Mouse (Mus musculus) limb, embryonic 12.5 days (tissue): ENCODE measurements around the gene Cacna2d2. TPM values are rescaled to one million over a fixed set of nuclear protein-coding genes. Genes with fewer than 3 reads are reported as not detected.
A peak's percentile ranks its signal among the peaks of the same experiment; 100 is the strongest.

Experiments
- ATAC-seq: fragments of 200-750 bp; cut with Nextera tagmentation; 2 replicates; pipeline ENCODE4 v1.8.0; 2017; ENCODE audit warnings: low read depth, moderate TSS enrichment; ENCODE audit not compliant: insufficient number of reproducible peaks, insufficient read depth, low FRiP score, low TSS enrichment
- H3K27ac ChIP-seq: fragments of 300-500 bp; sonication (generic); 2 replicates; pipeline ENCODE4 v1.5.1; 2016; ENCODE audit warnings: mild to moderate bottlenecking, moderate library complexity
- H3K27me3 ChIP-seq: fragments of 300-500 bp; sonication (generic); 2 replicates; pipeline ENCODE4 v1.6.1; 2016; ENCODE audit warnings: mild to moderate bottlenecking, moderate library complexity
- H3K36me3 ChIP-seq: fragments of 300-500 bp; sonication (generic); 2 replicates; pipeline ENCODE4 v1.6.1; 2016; ENCODE audit warnings: mild to moderate bottlenecking, moderate library complexity
- H3K4me1 ChIP-seq: fragments of 300-500 bp; sonication (generic); replicated peaks from 2 replicates; pipeline ENCODE4 v1.6.1; 2016
- H3K4me2 ChIP-seq: fragments of 300-500 bp; sonication (generic); 2 replicates; pipeline ENCODE4 v1.6.1; 2016; ENCODE audit warnings: mild to moderate bottlenecking, moderate library complexity
- H3K4me3 ChIP-seq: fragments of 300-500 bp; sonication (generic); replicated peaks from 2 replicates; pipeline ENCODE4 v1.5.1; 2016; ENCODE audit warnings: mild to moderate bottlenecking
- H3K9ac ChIP-seq: fragments of 300-500 bp; sonication (generic); replicated peaks from 2 replicates; pipeline ENCODE4 v1.6.1; 2016; ENCODE audit warnings: mild to moderate bottlenecking, moderate library complexity
- H3K9me3 ChIP-seq: fragments of 300-500 bp; sonication (generic); 2 replicates; pipeline ENCODE4 v1.6.1; 2016; ENCODE audit warnings: mild to moderate bottlenecking, moderate library complexity
- WGBS: fragments of 180-500 bp; shearing (Covaris S2); methylation state at CpG from one replicate; pipeline ENCODE4 v1.1.7; 2016; 5-methylcytosine and 5-hydroxymethylcytosine counted together
- polyA plus RNA-seq: library from polyadenylated mRNA; unstranded; fragments of >200 nt; fragmentation: Nextera tagmentation; extraction: Ambion mirVana; gene quantifications from 2 replicates; pipeline ENCODE4 v1.2.1, GENCODE M21; 2016

Cacna2d2 gene
- polyA plus RNA-seq, 1 experiment from 2014 or later = 0.49 TPM

DNA sequence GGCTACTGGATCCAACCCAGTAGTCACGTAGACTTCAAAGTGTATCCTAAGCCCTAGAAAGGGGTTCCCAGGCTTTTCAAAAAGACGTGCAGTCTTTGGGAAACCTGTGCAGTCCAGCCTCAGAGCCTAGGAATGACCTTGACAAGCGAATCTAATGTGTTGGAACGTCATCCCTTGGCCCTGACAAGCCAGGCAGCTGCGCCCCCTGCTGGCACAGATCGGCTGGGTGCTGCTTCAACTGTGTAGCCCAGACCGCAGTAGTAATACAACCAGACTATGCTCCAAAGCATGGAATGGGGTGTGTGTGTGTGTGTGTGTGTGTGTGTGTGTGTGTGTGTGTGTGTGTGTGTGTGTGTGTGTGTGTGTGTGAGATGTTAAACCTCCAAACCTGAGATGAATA, 64.1 kb downstream of the Cacna2d2 start:
- Histone ChIP-seq H3K9ac (no peak overlapping the region), H3K36me3 (no peaks in the 10 kb centered on the region), H3K4me2 (no peak overlapping the region), H3K4me1 (no peaks in the 10 kb centered on the region), H3K4me3 (no peak overlapping the region), H3K27me3 (peaks cover 91% of the 10 kb centered on the region), H3K9me3 (no peaks in the 10 kb centered on the region), H3K27ac (no peak overlapping the region)
- ATAC-seq = no peak
- WGBS = 17% methylated on average over 7 of the region's 7 CpGs

GRCm38 (mm10) chr9:107464130-107464529, 64.7 kb downstream of the Cacna2d2 start:
- Histone ChIP-seq H3K4me2 (no peak overlapping the region), H3K9me3 (no peaks in the 10 kb centered on the region), H3K4me1 (no peaks in the 10 kb centered on the region), H3K36me3 (no peaks in the 10 kb centered on the region), H3K9ac (no peak overlapping the region), H3K27me3 (peaks cover 95% of the 10 kb centered on the region), H3K27ac (no peak overlapping the region), H3K4me3 (no peak overlapping the region)
- 40% methylated on average over 9 of the region's 9 CpGs for WGBS
- ATAC-seq = no peak

DNA sequence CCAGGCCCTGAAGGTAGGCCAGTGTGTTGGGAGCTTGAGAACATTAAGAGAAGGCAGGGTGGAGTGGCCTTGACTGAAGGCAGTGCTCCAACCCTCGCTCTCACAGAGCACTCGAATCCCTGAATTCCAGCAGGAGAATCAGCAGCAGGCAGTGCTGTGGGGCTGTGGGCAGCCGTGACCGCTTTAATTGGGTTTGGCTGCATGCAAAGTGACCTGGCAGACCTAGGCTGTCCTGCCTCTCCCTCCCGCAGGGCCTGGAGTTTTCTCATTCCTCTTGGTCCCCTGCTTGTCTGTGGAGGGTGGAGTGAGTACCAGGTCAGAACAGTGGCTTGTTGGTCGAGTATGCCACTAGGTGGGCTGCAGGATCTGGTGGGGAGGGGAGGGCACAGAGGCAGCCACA, 66.2 kb downstream of the Cacna2d2 start:
- no peak overlapping the region for H3K27ac ChIP-seq
- H3K27me3 ChIP-seq = peaks cover 99% of the 10 kb centered on the region
- H3K36me3 ChIP-seq = no peaks in the 10 kb centered on the region
- no peak overlapping the region for H3K4me3 ChIP-seq
- no peak overlapping the region for H3K4me2 ChIP-seq
- 25% methylated on average over 6 of the region's 6 CpGs for WGBS
- ATAC-seq = no peak
- H3K9ac ChIP-seq = no peak overlapping the region
- H3K9me3 ChIP-seq = no peaks in the 10 kb centered on the region
- H3K4me1 ChIP-seq = peaks cover 13% of the 10 kb centered on the region

GRCm38 (mm10) chr9:107469213-107469795, 69.9 kb downstream of the Cacna2d2 start:
- ATAC-seq = no peak
- Histone ChIP-seq H3K36me3 (no peaks in the 10 kb centered on the region), H3K4me3 (no peak overlapping the region), H3K9ac (no peak overlapping the region), H3K27me3 (peaks cover 100% of the 10 kb centered on the region), H3K4me2 (no peak overlapping the region), H3K27ac (no peak overlapping the region), H3K9me3 (no peaks in the 10 kb centered on the region), H3K4me1 (peaks cover 20% of the 10 kb centered on the region)
- 51% methylated on average over 13 of the region's 13 CpGs for WGBS

GRCm38 (mm10) chr9:107470427-107470826, 71.0 kb downstream of the Cacna2d2 start:
- Histone ChIP-seq H3K27ac (no peak overlapping the region), H3K4me3 (no peak overlapping the region), H3K4me2 (peak overlapping the region; percentile 8), H3K4me1 (peaks cover 20% of the 10 kb centered on the region), H3K9me3 (no peaks in the 10 kb centered on the region), H3K27me3 (peaks cover 99% of the 10 kb centered on the region), H3K9ac (no peak overlapping the region), H3K36me3 (no peaks in the 10 kb centered on the region)
- ATAC-seq = no peak
- 25% methylated on average over 15 of the region's 15 CpGs for WGBS

GRCm38 (mm10) chr9:107474016-107474415, 74.6 kb downstream of the Cacna2d2 start:
- H3K9ac ChIP-seq = no peak overlapping the region
- peaks cover 32% of the 10 kb centered on the region for H3K4me1 ChIP-seq
- no peaks in the 10 kb centered on the region for H3K9me3 ChIP-seq
- no peak for ATAC-seq
- H3K4me2 ChIP-seq = no peak overlapping the region
- no peak overlapping the region for H3K27ac ChIP-seq
- no peaks in the 10 kb centered on the region for H3K36me3 ChIP-seq
- 61% methylated on average over 1 of the region's 1 CpGs for WGBS
- H3K27me3 ChIP-seq = peaks cover 97% of the 10 kb centered on the region
- no peak overlapping the region for H3K4me3 ChIP-seq

DNA sequence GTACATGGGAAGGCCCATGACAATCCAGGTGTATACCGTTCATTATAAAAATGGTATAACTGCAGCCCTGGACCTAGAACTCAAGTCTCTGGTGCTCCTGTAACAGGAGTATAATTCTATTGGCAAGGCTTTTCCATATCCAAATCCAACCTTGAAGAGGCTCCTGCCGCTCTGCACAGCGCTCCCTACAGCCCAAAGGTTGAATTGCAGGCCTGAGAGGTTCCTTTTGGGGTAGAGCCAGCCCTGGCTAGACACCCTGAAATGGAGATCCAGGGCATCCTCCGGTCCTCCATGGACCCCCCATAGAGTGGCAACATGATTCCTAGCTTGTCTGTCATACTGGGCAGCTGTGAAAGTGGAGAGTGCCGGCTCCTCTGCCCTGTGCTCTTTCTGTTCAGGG, 79.6 kb downstream of the Cacna2d2 start:
- Histone ChIP-seq H3K27ac (peak overlapping the region; percentile 89), H3K9ac (no peak overlapping the region; the same call in 1 of the 2 replicates), H3K4me3 (no peak overlapping the region), H3K4me2 (peak overlapping the region; percentile 43), H3K9me3 (no peaks in the 10 kb centered on the region), H3K4me1 (peaks cover 43% of the 10 kb centered on the region), H3K27me3 (peaks cover 86% of the 10 kb centered on the region), H3K36me3 (no peaks in the 10 kb centered on the region)
- WGBS = 36% methylated on average over 5 of the region's 5 CpGs
- no peak for ATAC-seq

- Histone ChIP-seq H3K27ac (peak overlapping the region; percentile 89), H3K4me3 (no peak overlapping the region), H3K4me2 (peak overlapping the region; percentile 43), H3K36me3 (no peaks in the 10 kb centered on the region), H3K9ac (no peak overlapping the region; the same call in 1 of the 2 replicates), H3K9me3 (no peaks in the 10 kb centered on the region), H3K4me1 (peaks cover 43% of the 10 kb centered on the region), H3K27me3 (peaks cover 86% of the 10 kb centered on the region)
- 8% methylated on average over 14 of the region's 14 CpGs for WGBS
- ATAC-seq = no peak
Measured at GRCm38 (mm10) chr9:107479593-107479992, 80.2 kb downstream of the Cacna2d2 start.

DNA sequence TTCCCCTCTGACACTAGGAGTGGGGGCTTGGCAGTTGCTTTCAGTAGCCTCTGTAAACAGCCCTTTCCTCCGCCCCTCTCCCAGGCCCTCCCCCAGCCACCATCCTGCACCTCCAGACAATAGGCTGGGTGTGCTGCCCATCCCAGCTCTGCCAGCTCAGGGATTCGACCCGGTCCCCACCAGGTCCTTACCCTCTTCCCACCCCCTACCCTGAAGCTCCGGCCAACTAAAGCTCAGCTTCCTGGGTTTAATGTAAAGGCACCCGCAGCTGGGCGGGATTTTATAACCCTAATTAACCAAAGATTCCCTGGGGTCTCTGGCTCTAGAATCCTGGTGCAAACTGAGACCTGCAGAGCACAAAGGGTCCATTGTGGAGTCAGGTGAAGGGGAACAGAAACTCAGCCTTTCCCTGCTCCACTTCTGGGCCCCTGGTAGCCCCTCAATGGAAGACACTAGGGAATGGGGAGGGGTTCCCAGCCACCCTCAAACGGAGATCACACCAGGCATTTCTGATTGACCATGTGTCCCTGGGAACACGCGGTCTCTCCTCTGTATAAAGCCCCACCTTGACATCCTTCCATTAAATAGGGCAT, 81.2 kb downstream of the Cacna2d2 start:
- H3K4me3 ChIP-seq = no peak overlapping the region
- 4% methylated on average over 9 of the region's 9 CpGs for WGBS
- H3K4me2 ChIP-seq = peak overlapping the region; percentile 43
- H3K27me3 ChIP-seq = peaks cover 87% of the 10 kb centered on the region
- no peaks in the 10 kb centered on the region for H3K36me3 ChIP-seq
- H3K4me1 ChIP-seq = peaks cover 43% of the 10 kb centered on the region
- no peaks in the 10 kb centered on the region for H3K9me3 ChIP-seq
- H3K27ac ChIP-seq = peak overlapping the region; percentile 89
- peak; percentile 64; the same call in 1 of the 2 replicates for ATAC-seq
- no peak overlapping the region for H3K9ac ChIP-seq

DNA sequence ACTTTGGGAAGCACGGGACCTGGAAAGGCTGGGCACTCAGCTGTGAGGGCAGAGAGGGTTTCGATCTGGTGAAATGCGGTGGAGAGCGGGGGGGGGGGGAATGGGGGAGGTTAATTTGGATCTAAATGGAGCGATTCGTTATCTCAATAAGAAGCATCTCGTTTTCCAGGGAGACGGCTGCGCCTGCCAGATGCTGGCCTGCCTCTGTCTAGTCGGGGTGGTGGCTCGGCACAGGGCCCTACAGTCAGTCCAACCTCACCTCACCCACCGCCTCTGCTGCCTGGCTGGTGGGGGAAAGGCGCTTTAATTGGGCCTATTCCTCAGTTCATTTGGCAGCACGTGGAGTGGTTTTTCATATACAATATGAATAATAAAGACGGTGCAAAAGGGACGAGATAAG, 81.9 kb downstream of the Cacna2d2 start:
- 25% methylated on average over 16 of the region's 16 CpGs for WGBS
- no peaks in the 10 kb centered on the region for H3K9me3 ChIP-seq
- H3K4me2 ChIP-seq = peak overlapping the region; percentile 43; the same call in 1 of the 2 replicates
- no peak overlapping the region for H3K4me3 ChIP-seq
- ATAC-seq = no peak
- peak overlapping the region; percentile 89 for H3K27ac ChIP-seq
- peaks cover 85% of the 10 kb centered on the region for H3K27me3 ChIP-seq
- H3K4me1 ChIP-seq = peaks cover 38% of the 10 kb centered on the region
- no peak overlapping the region for H3K9ac ChIP-seq
- no peaks in the 10 kb centered on the region for H3K36me3 ChIP-seq

DNA sequence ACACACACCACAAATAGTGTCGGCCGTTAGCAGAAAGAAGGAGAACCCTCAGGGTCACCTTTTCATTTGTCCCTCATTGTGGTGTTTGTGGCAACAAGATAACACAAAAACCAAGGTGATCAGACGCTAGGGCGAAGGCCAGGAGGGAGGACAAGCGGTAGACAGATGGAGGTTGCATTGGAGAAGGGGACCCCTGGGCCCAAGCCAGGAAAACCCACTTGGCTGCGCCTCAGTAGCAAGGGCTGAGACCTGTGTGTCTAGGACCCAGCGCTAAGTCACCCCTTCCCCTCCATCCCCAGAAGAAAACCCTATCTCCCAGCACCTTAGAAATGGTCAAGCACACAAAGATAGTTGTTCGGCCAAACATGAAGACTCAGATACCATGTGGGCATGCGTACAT, 82.6 kb downstream of the Cacna2d2 start:
- Histone ChIP-seq H3K4me2 (no peak overlapping the region), H3K9me3 (no peaks in the 10 kb centered on the region), H3K4me1 (peaks cover 38% of the 10 kb centered on the region), H3K36me3 (no peaks in the 10 kb centered on the region), H3K4me3 (no peak overlapping the region), H3K27me3 (peaks cover 78% of the 10 kb centered on the region), H3K27ac (no peak overlapping the region), H3K9ac (no peak overlapping the region)
- 92% methylated on average over 9 of the region's 9 CpGs for WGBS
- no peak for ATAC-seq

- H3K9me3 ChIP-seq = no peaks in the 10 kb centered on the region
- ATAC-seq = no peak
- no peak overlapping the region for H3K9ac ChIP-seq
- peaks cover 70% of the 10 kb centered on the region for H3K27me3 ChIP-seq
- peaks cover 38% of the 10 kb centered on the region for H3K4me1 ChIP-seq
- 71% methylated on average over 4 of the region's 4 CpGs for WGBS
- H3K36me3 ChIP-seq = no peaks in the 10 kb centered on the region
- no peak overlapping the region for H3K4me2 ChIP-seq
- no peak overlapping the region for H3K27ac ChIP-seq
- H3K4me3 ChIP-seq = no peak overlapping the region
Measured at GRCm38 (mm10) chr9:107482770-107483169, 83.4 kb downstream of the Cacna2d2 start.
